Mouse (Mus musculus) hindbrain, embryonic 11.5 days (tissue): ENCODE measurements around the gene Ccdc103. TPM values are rescaled to one million over a fixed set of nuclear protein-coding genes. Genes with fewer than 3 reads are reported as not detected.

ENCODE experiments used
- ATAC-seq: fragments of 200-750 bp; cut with Nextera tagmentation; 2 replicates; pipeline ENCODE4 v1.8.0; 2017; ENCODE audit warnings: mild to moderate bottlenecking, moderate TSS enrichment, moderate library complexity; ENCODE audit not compliant: low FRiP score
- DNase-seq: peaks from one replicate; pipeline ENCODE4 v3.0.0-alpha.2; 2015; ENCODE audit warnings: low spot score
- H3K27ac ChIP-seq: fragments of 300-500 bp; sonication (generic); 2 replicates; pipeline ENCODE4 v1.5.1; 2014; ENCODE audit warnings: mild to moderate bottlenecking, low read depth, low read length
- H3K27me3 ChIP-seq: fragments of 300-500 bp; sonication (generic); 2 replicates; pipeline ENCODE4 v1.6.1; 2014; ENCODE audit warnings: mild to moderate bottlenecking, low read length, moderate library complexity, mixed read lengths; ENCODE audit not compliant: control insufficient read depth, insufficient read depth
- H3K36me3 ChIP-seq: fragments of 300-500 bp; sonication (generic); 2 replicates; pipeline ENCODE4 v1.6.1; 2014; ENCODE audit warnings: mild to moderate bottlenecking, low read length, moderate library complexity, mixed read lengths; ENCODE audit not compliant: control insufficient read depth, insufficient read depth
- H3K4me1 ChIP-seq: fragments of 300-500 bp; sonication (generic); replicated peaks from 2 replicates; pipeline ENCODE4 v1.6.1; 2014; ENCODE audit warnings: low read length, mixed read lengths; ENCODE audit not compliant: control insufficient read depth, insufficient read depth
- H3K4me2 ChIP-seq: fragments of 300-500 bp; sonication (generic); replicated peaks from 2 replicates; pipeline ENCODE4 v1.6.1; 2014; ENCODE audit warnings: mild to moderate bottlenecking, low read depth, low read length
- H3K4me3 ChIP-seq: fragments of 300-500 bp; sonication (generic); 2 replicates; pipeline ENCODE4 v1.5.1; 2014; ENCODE audit warnings: low read depth, low read length
- H3K9ac ChIP-seq: fragments of 300-500 bp; sonication (generic); 2 replicates; pipeline ENCODE4 v1.6.1; 2014; ENCODE audit warnings: low read depth, low read length
- H3K9me3 ChIP-seq: fragments of 300-500 bp; sonication (generic); 2 replicates; pipeline ENCODE4 v1.6.1; 2016; ENCODE audit warnings: low read length; ENCODE audit not compliant: control insufficient read depth
- WGBS: fragments of 180-500 bp; shearing (Covaris S2); extraction: QIAGEN DNeasy Blood & Tissue Kit; methylation state at CpG from one replicate; pipeline ENCODE4 v1.1.7; 2014; 5-methylcytosine and 5-hydroxymethylcytosine counted together
- polyA plus RNA-seq: library from polyadenylated mRNA; unstranded; fragments of >200 nt; fragmentation: Nextera tagmentation; extraction: Ambion mirVana; gene quantifications from 2 replicates; pipeline ENCODE4 v1.2.1, GENCODE M21; 2014

The Ccdc103 gene
- polyA plus RNA-seq, 1 experiment from 2014 or later, result 2.0 TPM

GRCm38 (mm10) chr11:102921491-102921890 lies 40.5 kb downstream of the Ccdc103 start:
- Histone ChIP-seq H3K27ac (0 out of 2 replicates have a peak overlapping the region, but pooled peaks have one; percentile 53), H3K4me2 (no peak overlapping the region), H3K4me1 (peaks cover 2% of the 10 kb centered on the region; the same call in 1 of the 2 replicates), H3K4me3 (no peak overlapping the region), H3K9me3 (no peaks in the 10 kb centered on the region), H3K36me3 (no peaks in the 10 kb centered on the region), H3K9ac (peak overlapping the region; percentile 11; the same call in 1 of the 2 replicates), H3K27me3 (no peaks in the 10 kb centered on the region)
- DNase-seq (no peak), ATAC-seq (no peak)
- 77% methylated on average over 6 of the region's 6 CpGs for WGBS

- ATAC-seq, result peak; percentile 86
- under 1% methylated on average over 62 of the region's 62 CpGs for WGBS
These were observed 43.8 kb downstream of the Ccdc103 start, which contains the start of gene Kif18b for GRCm38 (mm10) chr11:102924557-102925350. TSS of gene Kif18b (minus strand) at chr11:102925124.

DNA sequence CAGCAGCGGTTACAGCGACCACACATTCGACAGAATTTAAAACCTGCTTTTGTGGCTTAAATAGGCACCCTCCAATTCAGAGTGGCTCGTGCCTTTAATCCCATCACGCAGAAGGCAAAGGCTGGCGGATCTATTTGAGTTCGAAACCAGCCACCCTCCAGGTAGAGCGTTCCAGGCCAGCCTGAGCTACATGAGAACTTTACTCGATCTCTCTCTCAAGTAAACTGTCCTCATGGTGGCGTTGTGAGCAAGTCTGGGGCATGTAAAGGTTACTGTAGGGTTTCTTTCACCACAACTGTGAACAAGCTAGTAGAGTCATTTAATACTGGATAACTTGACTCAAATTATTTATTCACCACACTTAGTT lies 44.3 kb downstream of the Ccdc103 start:
- under 1% methylated on average over 10 of the region's 10 CpGs for WGBS
- H3K4me3 ChIP-seq, result peak overlapping the region; percentile 59
- no peaks in the 10 kb centered on the region for H3K27me3 ChIP-seq
- peak overlapping the region; percentile 88 for H3K27ac ChIP-seq
- no peaks in the 10 kb centered on the region for H3K9me3 ChIP-seq
- DNase-seq, result no peak
- peaks cover 2% of the 10 kb centered on the region; the same call in 1 of the 2 replicates for H3K4me1 ChIP-seq
- H3K4me2 ChIP-seq, result peak overlapping the region; percentile 66
- ATAC-seq, result peak; percentile 12; the same call in 1 of the 2 replicates
- peak overlapping the region; percentile 52 for H3K9ac ChIP-seq
- H3K36me3 ChIP-seq, result no peaks in the 10 kb centered on the region

More at GRCm38 (mm10) chr11:102924557-102925350, 43.8 kb downstream of the Ccdc103 start, which contains the start of gene Kif18b:
- peak; percentile 99 for DNase-seq
- Histone ChIP-seq H3K4me3 (peak within 1 kb of the TSS; percentile 59), H3K9ac (peak within 1 kb of the TSS; percentile 72), H3K36me3 (no peaks in the 10 kb centered on the region), H3K4me1 (peaks cover 2% of the 10 kb centered on the region; the same call in 1 of the 2 replicates), H3K9me3 (no peaks in the 10 kb centered on the region), H3K27me3 (no peaks in the 10 kb centered on the region), H3K4me2 (peak within 1 kb of the TSS; percentile 66), H3K27ac (peak within 1 kb of the TSS; percentile 88)

DNA sequence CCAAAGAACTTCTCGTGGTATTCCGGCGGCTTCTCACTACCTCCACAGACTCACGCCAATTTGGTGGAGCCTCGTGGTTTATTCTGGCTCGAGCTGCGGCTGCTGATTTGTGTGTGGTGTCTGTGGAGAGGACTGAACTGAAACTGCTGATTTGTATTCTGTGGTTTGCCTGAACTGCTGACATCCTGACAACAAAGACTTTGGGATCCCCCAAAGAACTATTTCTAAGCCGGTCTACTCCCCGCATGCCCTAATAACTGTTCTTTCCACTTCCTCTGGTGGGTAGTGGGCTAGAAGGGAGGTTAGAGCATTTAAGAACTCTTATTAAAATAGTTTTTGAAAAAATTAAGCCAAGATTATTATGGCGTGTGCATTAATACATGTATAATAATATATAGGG lies 49.7 kb downstream of the Ccdc103 start:
- Histone ChIP-seq H3K4me3 (no peak overlapping the region), H3K36me3 (no peaks in the 10 kb centered on the region), H3K9me3 (no peaks in the 10 kb centered on the region), H3K27ac (no peak overlapping the region), H3K4me2 (no peak overlapping the region), H3K27me3 (no peaks in the 10 kb centered on the region), H3K9ac (no peak overlapping the region), H3K4me1 (no peaks in the 10 kb centered on the region)
- DNase-seq (no peak), ATAC-seq (no peak)
- 93% methylated on average over 10 of the region's 10 CpGs for WGBS

Other genes with a start within 250 kb of the Ccdc103 start
- gene Meioc, start 217.5 kb upstream of the Ccdc103 start, polyA plus RNA-seq, result 0.88 and 0.91 TPM in 2 replicates
- 51.3 and 53.0 TPM in 2 replicates for gene Ccdc43, start 183.4 kb upstream of the Ccdc103 start, polyA plus RNA-seq
- 16.6 and 19.2 TPM in 2 replicates for gene Adam11, start 119.8 kb upstream of the Ccdc103 start, polyA plus RNA-seq
- 78.5 and 82.8 TPM in 2 replicates for gene Gjc1, start 61.5 kb upstream of the Ccdc103 start, polyA plus RNA-seq
- gene Higd1b, start 45.4 kb upstream of the Ccdc103 start, polyA plus RNA-seq, result not detected in 2 replicates
- 205 and 222 TPM in 2 replicates for gene Eftud2, start 219 bp upstream of the Ccdc103 start, polyA plus RNA-seq
- not detected in 2 replicates for gene Fam187a, start 4.0 kb downstream of the Ccdc103 start, polyA plus RNA-seq
- gene Gfap, start 19.7 kb downstream of the Ccdc103 start, polyA plus RNA-seq, result 0.12 and 0.20 TPM in 2 replicates
- gene Kif18b, start 43.9 kb downstream of the Ccdc103 start, polyA plus RNA-seq, result 7.3 and 8.5 TPM in 2 replicates
- gene C1ql1, start 65.5 kb downstream of the Ccdc103 start, polyA plus RNA-seq, result 10.5 and 11.0 TPM in 2 replicates
- 41.0 and 51.1 TPM in 2 replicates for gene Nmt1, start 147.0 kb downstream of the Ccdc103 start, polyA plus RNA-seq
- gene Dcakd, start 147.1 kb downstream of the Ccdc103 start, polyA plus RNA-seq, result 228 and 229 TPM in 2 replicates
- gene Plcd3, start 220.5 kb downstream of the Ccdc103 start, polyA plus RNA-seq, result 1.0 and 1.7 TPM in 2 replicates
- gene Acbd4, start 220.5 kb downstream of the Ccdc103 start, polyA plus RNA-seq, result 4.9 and 6.2 TPM in 2 replicates
- gene Hexim1, start 235.0 kb downstream of the Ccdc103 start, polyA plus RNA-seq, result 4.1 and 5.4 TPM in 2 replicates